Mouse (Mus musculus): ENCODE results near the gene Slc35a3.

DNA sequence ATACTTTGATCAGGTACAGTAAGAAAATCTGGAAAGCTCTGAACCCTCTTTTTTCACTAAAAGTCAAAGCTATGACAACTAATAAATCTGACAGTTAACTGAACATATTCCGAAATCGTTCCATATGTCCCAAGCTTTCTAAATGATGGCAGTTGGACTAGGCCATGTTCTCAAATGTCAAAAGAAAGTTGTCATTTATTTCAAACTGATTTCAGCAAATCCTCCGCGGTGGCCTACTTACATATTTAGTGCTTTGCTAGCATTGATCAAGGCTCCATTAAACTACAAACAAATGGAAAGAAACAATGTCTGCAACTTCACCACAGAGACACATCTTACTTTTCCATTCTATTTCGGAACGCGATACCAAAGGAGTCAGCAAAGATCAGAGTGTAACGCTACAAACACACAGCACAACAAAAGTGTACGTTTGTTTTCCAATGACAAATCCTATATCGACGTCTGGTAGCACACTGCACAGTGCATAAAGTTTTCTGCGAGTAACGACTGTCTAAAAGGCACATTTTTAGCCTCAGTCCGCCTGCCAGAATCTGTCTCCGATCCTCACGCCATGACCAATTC, 51.3 kb downstream of the Slc35a3 start:
- TF ChIP-seq CTCF (IDR thresholded peaks at IDR 0.05; ENCODE audit: low read depth) (no peak), EP300 (IDR thresholded peaks at IDR 0.05; ENCODE audit: low read depth) (no peak)

Data from heart, postnatal 0 days (tissue).